Comparison of ENCODE assay signal across 25 mouse cellular contexts in genomic region chr7:107241371-107241883, GRCm38 (mm10). TPM values are rescaled to one million over a fixed set of nuclear protein-coding genes. Genes with fewer than 3 reads are reported as not detected.
A peak's percentile ranks its signal among the peaks of the same experiment; 100 is the strongest.
DNase-seq lines count a peak whose midpoint lies in the region; ATAC-seq and TF ChIP-seq lines count a peak whose summit lies in the region.
"Had no signal": no experiment of that assay in that cellular context is flagged by ENCODE, and none has a peak within 500 bp of the region (broad histone marks: within the 10 kb centered on the region; RNA-seq: fewer than 3 reads in every experiment).

No protein-coding gene starts in this region.

- no peak overlapping the region for H3K4me2 ChIP-seq in forebrain, embryonic 15.5 days (replicated peaks)
- no peak overlapping the region for H3K4me2 ChIP-seq in forebrain, embryonic 11.5 days (ENCODE audit: low read depth, low read length, severe bottlenecking)
- H3K4me2 ChIP-seq: heart, embryonic 11.5 days; heart, embryonic 15.5 days; hindbrain, embryonic 13.5 days; intestine, embryonic 15.5 days had no signal

- no peak overlapping the region for H3K4me3 ChIP-seq in forebrain, embryonic 15.5 days
- no peak overlapping the region for H3K4me3 ChIP-seq in forebrain, embryonic 11.5 days (ENCODE audit: low read depth, low read length)
- H3K4me3 ChIP-seq in ES-Bruce4 (ENCODE audit: low read depth, low read length) (no peak overlapping the region), ES-E14 (ENCODE audit: insufficient read depth in 1 of 2, low read depth in 1 of 2, low read length in 2 of 2, poor library complexity in 1 of 2, severe bottlenecking in 1 of 2) (no peak overlapping the region)
- H3K4me3 ChIP-seq: heart, embryonic 15.5 days; hindbrain, embryonic 13.5 days; intestine, embryonic 15.5 days had no signal

- ATAC-seq in forebrain, embryonic 15.5 days (replicated peaks) = 0 out of 2 replicates have a peak, but pooled peaks have one; percentile 32
- ATAC-seq in forebrain, embryonic 11.5 days (replicated peaks; ENCODE audit: low FRiP score) = no peak
- no peak for ATAC-seq in inflammation-experienced regulatory T-cells, adult 6 months
- ATAC-seq: hindbrain, postnatal 0 days; intestine, embryonic 15.5 days had no signal

- no peaks in the 10 kb centered on the region for H3K27me3 ChIP-seq in forebrain, embryonic 15.5 days
- H3K27me3 ChIP-seq in forebrain, embryonic 11.5 days (ENCODE audit: control insufficient read depth, insufficient read depth, low read length) = no peaks in the 10 kb centered on the region
- no peaks in the 10 kb centered on the region for H3K27me3 ChIP-seq in ES-Bruce4 (ENCODE audit: control insufficient read depth, insufficient read depth, low read length, poor library complexity, severe bottlenecking)
- H3K27me3 ChIP-seq: CH12.LX; heart, embryonic 15.5 days; hindbrain, embryonic 13.5 days; intestine, embryonic 15.5 days had no signal

- H3K27ac ChIP-seq in forebrain, embryonic 15.5 days (replicated peaks) = no peak overlapping the region
- H3K27ac ChIP-seq in forebrain, embryonic 11.5 days (ENCODE audit: low read depth, low read length) = no peak overlapping the region
- H3K27ac ChIP-seq in ES-Bruce4 (ENCODE audit: insufficient read depth, low read length) = peak overlapping the region; percentile 40; the same call in 1 of the 2 replicates
- peak overlapping the region; percentile 68; the same call in 1 of the 2 replicates for H3K27ac ChIP-seq in ES-E14 (ENCODE audit: insufficient read depth, low read depth, low read length, poor library complexity, severe bottlenecking)
- H3K27ac ChIP-seq: heart, embryonic 15.5 days; hindbrain, embryonic 13.5 days; hindbrain, postnatal 0 days; intestine, embryonic 15.5 days had no signal

- no peak for TF ChIP-seq EP300 in ES-Bruce4 (IDR thresholded peaks at IDR 0.05; ENCODE audit: insufficient read depth, low read depth, low read length)

- H3K4me1 ChIP-seq in forebrain, embryonic 15.5 days = no peaks in the 10 kb centered on the region
- H3K4me1 ChIP-seq in forebrain, embryonic 11.5 days (replicated peaks; ENCODE audit: control insufficient read depth, insufficient read depth, low read length) = no peaks in the 10 kb centered on the region
- no peaks in the 10 kb centered on the region for H3K4me1 ChIP-seq in ES-Bruce4 (ENCODE audit: control insufficient read depth, insufficient read depth, low read length)
- peaks cover 9 to 22% of the 10 kb centered on the region in 2 experiments for H3K4me1 ChIP-seq in ES-E14 (ENCODE audit: control insufficient read depth in 2 of 2, insufficient read depth in 2 of 2, low read length in 2 of 2, poor library complexity in 1 of 2)
- H3K4me1 ChIP-seq: heart, embryonic 15.5 days; hindbrain, embryonic 13.5 days; intestine, embryonic 15.5 days had no signal

- no peak for TF ChIP-seq CTCF in ES-Bruce4 (IDR thresholded peaks at IDR 0.05; ENCODE audit: low read depth, low read length)
- no peak for TF ChIP-seq CTCF in brain, embryonic 14.5 days (IDR thresholded peaks at IDR 0.05; ENCODE audit: borderline replicate concordance, extremely low read depth, insufficient read depth, insufficient read length)

- H3K9ac ChIP-seq in forebrain, embryonic 15.5 days (replicated peaks) = no peak overlapping the region
- H3K9ac ChIP-seq in forebrain, embryonic 11.5 days (ENCODE audit: low read length) = no peak overlapping the region
- H3K9ac ChIP-seq in ES-Bruce4 (ENCODE audit: low read depth, poor library complexity, severe bottlenecking) (no peak overlapping the region), ES-E14 (ENCODE audit: insufficient read depth, low read depth, low read length, poor library complexity, severe bottlenecking) (no peak overlapping the region)
- H3K9ac ChIP-seq: heart, embryonic 15.5 days; hindbrain, embryonic 13.5 days; intestine, embryonic 15.5 days had no signal

- H3K9me3 ChIP-seq in forebrain, embryonic 15.5 days = no peaks in the 10 kb centered on the region
- no peaks in the 10 kb centered on the region for H3K9me3 ChIP-seq in forebrain, embryonic 11.5 days (ENCODE audit: control insufficient read depth, low read length)
- H3K9me3 ChIP-seq in ES-Bruce4 (replicated peaks; ENCODE audit: control insufficient read depth, insufficient read depth, low read length, poor library complexity, severe bottlenecking) (no peaks in the 10 kb centered on the region), ES-E14 (ENCODE audit: control insufficient read depth, insufficient read depth, low read depth, low read length) (no peaks in the 10 kb centered on the region)
- H3K9me3 ChIP-seq: heart, embryonic 15.5 days; hindbrain, embryonic 13.5 days; intestine, embryonic 15.5 days had no signal

- no peaks in the 10 kb centered on the region for H3K36me3 ChIP-seq in forebrain, embryonic 15.5 days
- H3K36me3 ChIP-seq in forebrain, embryonic 11.5 days (ENCODE audit: control insufficient read depth, insufficient read depth, low read length) = no peaks in the 10 kb centered on the region
- 0 out of 2 replicates have a peak, but pooled peaks cover 2% of the 10 kb centered on the region for H3K36me3 ChIP-seq in ES-Bruce4 (ENCODE audit: control insufficient read depth, insufficient read depth, low read length, poor library complexity, severe bottlenecking)
- no peaks in the 10 kb centered on the region for H3K36me3 ChIP-seq in ES-E14 (ENCODE audit: control insufficient read depth, insufficient read depth, low read length, poor library complexity, severe bottlenecking)
- H3K36me3 ChIP-seq: heart, embryonic 15.5 days; hindbrain, embryonic 13.5 days; intestine, embryonic 15.5 days had no signal

- TF ChIP-seq POLR2A in ES-Bruce4 (IDR thresholded peaks at IDR 0.05; ENCODE audit: insufficient read depth, low read length) = no peak
- TF ChIP-seq POLR2A in brain, embryonic 14.5 days (IDR thresholded peaks at IDR 0.05; ENCODE audit: borderline replicate concordance, extremely low read depth, insufficient read depth, insufficient read length, poor library complexity, severe bottlenecking) = no peak

- no peak for DNase-seq in forebrain, embryonic 11.5 days (ENCODE audit: low spot score)
- no peak for DNase-seq in ES-E14 (ENCODE audit: low read depth, low spot score)
- DNase-seq in brain, embryonic 14.5 days (ENCODE audit: low read depth) = peak; percentile 19
- DNase-seq: adrenal gland, adult 2 months; adrenal gland, postnatal 36 days; cerebellum, adult 11-12 months; cerebellum, adult 9-10 months; cerebellum, postnatal 36 days; gastrocnemius, postnatal 36 days; heart, adult 18-20 months; heart, postnatal 14 days; kidney, adult 18-20 months had no signal

- 70% methylated on average over 5 of the region's 5 CpGs for WGBS in forebrain, embryonic 15.5 days
- WGBS in forebrain, embryonic 11.5 days = 78% methylated on average over 5 of the region's 5 CpGs

- in situ Hi-C loops in ES-E14 (cut with MboI; ENCODE audit: low sequenced_read_pairs in 2 of 2, unreplicated experiment in 2 of 2) = no loop called here

TF ChIP-seq in ES-E14, 5 proteins besides CTCF, POLR2A, EP300 and RAD21:
- TF ChIP-seq HCFC1 (IDR thresholded peaks at IDR 0.05; ENCODE audit: borderline replicate concordance, insufficient read depth, low read length) (no peak), MAFK (IDR thresholded peaks at IDR 0.05; ENCODE audit: insufficient read depth, low read depth, low read length) (no peak), ZNF384 (IDR thresholded peaks at IDR 0.05; ENCODE audit: low read depth, low read length) (no peak), CHD2 (IDR thresholded peaks at IDR 0.05; ENCODE audit: low read depth, low read length) (no peak), ZC3H11A (IDR thresholded peaks at IDR 0.05; ENCODE audit: borderline replicate concordance, low read depth, low read length) (no peak)

RNA-seq across cellular contexts. Expression of gene Rbmxl2, which starts 32.2 kb away (rescaled TPM):
- polyA plus RNA-seq in forebrain, embryonic 15.5 days (2015; fragmentation: Nextera tagmentation; extraction: Ambion mirVana) = not detected in 2 replicates
- not detected in 2 replicates for polyA plus RNA-seq in forebrain, embryonic 11.5 days (2014; fragmentation: Nextera tagmentation; extraction: Ambion mirVana)
- polyA plus RNA-seq in ES-Bruce4 (2011; ENCODE audit: insufficient read depth, insufficient read length, low read depth, missing spikeins) = 19.3 and 27.3 TPM in 2 replicates
- 82.7 and 100 TPM in 2 replicates for total RNA-seq in ES-E14 (2012; rRNA removed)
- polyA plus RNA-seq in brain, embryonic 14.5 days (2012; rRNA removed) = not detected in 2 replicates
- not detected for polyA plus RNA-seq in inflammation-experienced regulatory T-cells, adult 6 months (2017; shearing (Covaris generic))
- total RNA-seq: adrenal gland, adult 2 months; adrenal gland, postnatal 36 days; CH12.LX; gastrocnemius, adult 8-10 months; gastrocnemius, postnatal 36 days; heart, adult 18-20 months; hematopoietic stem cell, adult 5-6 weeks; hindbrain, postnatal 0 days; MEL had no signal
- polyA plus RNA-seq: adrenal gland, adult 2 months; embryonic facial prominence, embryonic 14.5 days; heart, embryonic 11.5 days; heart, embryonic 15.5 days; hindbrain, embryonic 13.5 days; hindbrain, postnatal 0 days; intestine, embryonic 15.5 days had no signal

Comparison
In these comparisons a context has a peak if more than half of its experiments do, and no peak if none do; other contexts are left out.
1. H3K27ac ChIP-seq: peak in ES-Bruce4 (single experiment) and ES-E14 (single experiment); none in forebrain, embryonic 15.5 days (single experiment) and forebrain, embryonic 11.5 days (single experiment).
2. RNA of gene Rbmxl2, which starts 32.2 kb away (polyA plus RNA-seq): 19.3 to 27.3 TPM in ES-Bruce4; not detected in brain, embryonic 14.5 days, not detected in forebrain, embryonic 15.5 days, not detected in forebrain, embryonic 11.5 days and not detected in inflammation-experienced regulatory T-cells, adult 6 months; every median in the first group is over 10 times any median in the second.